Mouse (Mus musculus): ENCODE data around the gene Kantr. TPM values are rescaled to one million over a fixed set of nuclear protein-coding genes. Genes with fewer than 3 reads are reported as not detected.
"Not testable (repeated sequence)": the region's sequence is repeated elsewhere in the genome, so short reads cannot be mapped to it uniquely, and the experiment has no call there.

The Kantr gene
- total and polyA plus RNA-seq, 3 experiments = 0.21 to 38.4 (median 2.1) TPM

DNA sequence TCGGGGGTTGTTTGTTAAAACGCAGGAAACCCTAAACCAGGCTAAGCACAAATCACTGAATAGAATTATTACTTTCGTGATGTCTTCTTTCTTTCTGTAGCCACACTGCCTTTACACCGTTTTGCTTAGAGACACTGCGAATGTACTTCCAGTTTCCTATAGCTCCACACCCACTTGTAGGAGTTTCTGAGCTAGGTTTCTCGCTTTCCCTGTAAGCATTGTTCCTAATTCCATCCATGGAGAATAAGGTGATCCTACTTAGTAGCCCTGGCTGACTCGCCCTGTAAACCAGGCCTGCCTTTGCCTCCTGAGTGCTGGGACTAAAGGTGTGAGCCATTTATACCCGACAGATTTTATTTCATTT, 376 bp upstream of the Kantr start:
- Histone ChIP-seq H3K36me3 (replicated peaks) (no peaks in the 10 kb centered on the region), H3K4me1 (ENCODE audit: insufficient read depth, low read depth, low read length) (peaks cover 6% of the 10 kb centered on the region; the same call in 1 of the 2 replicates), H3K9me3 (replicated peaks) (no peaks in the 10 kb centered on the region), H3K27me3 (ENCODE audit: insufficient read depth, low read length) (no peaks in the 10 kb centered on the region), H3K4me3 (ENCODE audit: low read depth, low read length) (peak overlapping the region; percentile 72; the same call in 1 of the 2 replicates)
- no peak for TF ChIP-seq POLR2AphosphoS5 (IDR thresholded peaks at IDR 0.05; ENCODE audit: insufficient replicate concordance, low read depth, low read length)
- TF ChIP-seq TAL1 (conservative IDR thresholded peaks at IDR 0.05; ENCODE audit: low read depth, low read length) = no peak
- TF ChIP-seq CTCF (IDR thresholded peaks at IDR 0.05; ENCODE audit: low read depth, low read length) = no peak
- no peak for TF ChIP-seq GATA2 (IDR thresholded peaks at IDR 0.05; ENCODE audit: borderline replicate concordance, low read depth, low read length)
- TF ChIP-seq GATA1 (IDR thresholded peaks at IDR 0.05; ENCODE audit: borderline replicate concordance, low read length) = no peak
- no peak for ATAC-seq (ENCODE audit: extremely low read depth, insufficient number of reproducible peaks, low FRiP score, poor library complexity, severe bottlenecking)
- DNase-seq (ENCODE audit: low spot score) = no peak

DNA sequence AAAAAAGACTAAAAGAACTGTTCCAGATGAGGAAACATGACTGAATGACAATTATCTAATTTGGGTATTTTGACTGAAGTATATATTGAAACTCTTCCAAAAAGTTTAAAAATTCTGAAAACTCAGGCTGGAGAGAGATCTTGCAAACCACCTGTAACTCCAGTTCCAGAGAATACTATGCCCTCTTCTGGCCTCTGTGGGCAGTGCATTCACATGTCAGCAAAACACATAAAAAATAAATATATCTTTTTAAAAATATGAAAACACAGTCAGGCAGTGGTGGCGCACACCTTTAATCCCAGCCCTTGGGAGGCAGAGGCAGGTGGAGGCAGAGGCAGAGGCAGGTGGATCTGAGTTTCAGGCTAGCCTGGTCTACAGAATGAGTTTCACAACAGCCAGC, 3.7 kb downstream of the Kantr start:
- H3K4me3 ChIP-seq (ENCODE audit: low read depth, low read length) = no peak overlapping the region
- DNase-seq (ENCODE audit: low spot score) (no peak), ATAC-seq (ENCODE audit: extremely low read depth, insufficient number of reproducible peaks, low FRiP score, poor library complexity, severe bottlenecking) (no peak)
- H3K4me1 ChIP-seq (ENCODE audit: insufficient read depth, low read depth, low read length) = peaks cover 13% of the 10 kb centered on the region
- peaks cover 11% of the 10 kb centered on the region for H3K36me3 ChIP-seq (replicated peaks)
- no peaks in the 10 kb centered on the region for H3K9me3 ChIP-seq (replicated peaks)
- TF ChIP-seq TAL1 (conservative IDR thresholded peaks at IDR 0.05; ENCODE audit: low read depth, low read length) = no peak
- no peak for TF ChIP-seq GATA2 (IDR thresholded peaks at IDR 0.05; ENCODE audit: borderline replicate concordance, low read depth, low read length)
- no peak for TF ChIP-seq CTCF (IDR thresholded peaks at IDR 0.05; ENCODE audit: low read depth, low read length)
- TF ChIP-seq GATA1 (IDR thresholded peaks at IDR 0.05; ENCODE audit: borderline replicate concordance, low read length) = no peak
- TF ChIP-seq POLR2AphosphoS5 (IDR thresholded peaks at IDR 0.05; ENCODE audit: insufficient replicate concordance, low read depth, low read length) = no peak
- no peaks in the 10 kb centered on the region for H3K27me3 ChIP-seq (ENCODE audit: insufficient read depth, low read length)

DNA sequence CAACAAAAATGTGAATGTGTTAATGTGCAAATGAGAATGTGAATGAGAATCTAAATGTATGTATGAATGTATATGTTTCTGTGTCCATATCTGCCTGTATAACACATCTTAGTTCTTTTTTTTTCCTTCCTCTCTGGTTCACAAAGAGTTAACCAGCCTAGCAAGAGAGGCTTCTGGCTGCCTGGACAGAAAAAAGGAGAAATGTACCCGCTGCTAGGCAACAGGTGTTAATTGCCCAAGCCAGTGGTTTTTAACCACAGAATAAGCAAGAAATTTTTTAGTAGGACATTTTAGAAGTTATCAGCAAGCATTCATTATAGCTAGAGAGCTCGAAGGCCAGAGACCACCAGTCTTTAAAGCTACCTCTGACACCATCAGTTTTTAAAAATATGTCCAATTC, 4.5 kb downstream of the Kantr start:
- no peak for ATAC-seq (ENCODE audit: extremely low read depth, insufficient number of reproducible peaks, low FRiP score, poor library complexity, severe bottlenecking)

DNA sequence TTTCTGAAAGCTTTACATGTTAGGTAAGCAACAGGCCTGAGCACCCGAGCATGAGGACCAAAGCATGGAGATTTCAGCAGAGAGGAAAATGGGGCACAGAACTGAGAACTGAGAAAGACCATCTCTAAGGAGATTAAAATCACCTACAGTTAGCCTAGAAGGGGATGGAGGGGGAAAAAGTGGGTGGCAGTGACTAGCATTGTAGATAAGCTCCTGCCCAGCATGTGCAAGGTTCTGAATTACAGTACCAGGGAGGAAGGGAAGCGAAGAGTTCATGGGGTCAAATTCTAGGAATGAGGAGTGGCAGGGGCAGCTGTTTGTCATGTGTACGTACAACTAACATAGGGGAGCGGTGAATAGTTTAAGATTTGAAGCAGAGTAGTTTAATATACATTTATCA, 6.8 kb downstream of the Kantr start:
- H3K36me3 ChIP-seq (replicated peaks) = peaks cover 14% of the 10 kb centered on the region
- H3K4me1 ChIP-seq (ENCODE audit: insufficient read depth, low read depth, low read length) = peaks cover 7% of the 10 kb centered on the region
- no peak for DNase-seq (ENCODE audit: low spot score)
- no peak for ATAC-seq (ENCODE audit: extremely low read depth, insufficient number of reproducible peaks, low FRiP score, poor library complexity, severe bottlenecking)
- H3K27me3 ChIP-seq (ENCODE audit: insufficient read depth, low read length) = no peaks in the 10 kb centered on the region
- TF ChIP-seq GATA2 (IDR thresholded peaks at IDR 0.05; ENCODE audit: borderline replicate concordance, low read depth, low read length) = no peak
- TF ChIP-seq GATA1 (IDR thresholded peaks at IDR 0.05; ENCODE audit: borderline replicate concordance, low read length) = no peak
- no peaks in the 10 kb centered on the region for H3K9me3 ChIP-seq (replicated peaks)
- H3K4me3 ChIP-seq (ENCODE audit: low read depth, low read length) = no peak overlapping the region

More for the DNA sequence above, 4.5 kb downstream of the Kantr start:
- Histone ChIP-seq H3K9me3 (replicated peaks) (no peaks in the 10 kb centered on the region), H3K4me3 (ENCODE audit: low read depth, low read length) (no peak overlapping the region), H3K36me3 (replicated peaks) (peaks cover 11% of the 10 kb centered on the region), H3K4me1 (ENCODE audit: insufficient read depth, low read depth, low read length) (peaks cover 11% of the 10 kb centered on the region), H3K27me3 (ENCODE audit: insufficient read depth, low read length) (no peaks in the 10 kb centered on the region)
- TF ChIP-seq GATA1 (IDR thresholded peaks at IDR 0.05; ENCODE audit: borderline replicate concordance, low read length) = no peak
- no peak for TF ChIP-seq CTCF (IDR thresholded peaks at IDR 0.05; ENCODE audit: low read depth, low read length)
- TF ChIP-seq POLR2AphosphoS5 (IDR thresholded peaks at IDR 0.05; ENCODE audit: insufficient replicate concordance, low read depth, low read length) = no peak
- TF ChIP-seq GATA2 (IDR thresholded peaks at IDR 0.05; ENCODE audit: borderline replicate concordance, low read depth, low read length) = no peak
- no peak for TF ChIP-seq TAL1 (conservative IDR thresholded peaks at IDR 0.05; ENCODE audit: low read depth, low read length)
- no peak for DNase-seq (ENCODE audit: low spot score)

DNA sequence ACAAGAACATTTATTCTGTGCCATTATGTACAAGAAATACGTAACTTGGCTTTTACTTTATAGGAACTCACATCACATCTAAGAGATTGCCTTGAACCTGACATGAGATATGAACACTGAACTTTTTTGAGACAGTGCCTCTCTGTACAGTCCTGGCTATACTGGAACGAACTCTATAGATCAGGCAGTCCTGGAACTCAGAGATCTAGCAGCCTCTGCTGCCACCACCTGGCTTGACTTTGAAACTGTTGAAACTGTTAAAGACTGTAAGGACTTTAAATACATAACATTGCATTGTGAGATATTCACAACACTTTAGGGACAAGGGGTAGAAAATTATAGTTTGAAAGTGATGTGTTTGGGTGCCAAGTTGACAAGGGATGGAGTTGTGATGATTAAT, 19.4 kb downstream of the Kantr start:
- H3K4me3 ChIP-seq (ENCODE audit: low read depth, low read length) = no peak overlapping the region
- H3K27me3 ChIP-seq (ENCODE audit: insufficient read depth, low read length) = no peaks in the 10 kb centered on the region
- ATAC-seq (ENCODE audit: extremely low read depth, insufficient number of reproducible peaks, low FRiP score, poor library complexity, severe bottlenecking) = peak; percentile 54; the same call in 1 of the 2 replicates
- H3K9me3 ChIP-seq (replicated peaks) = no peaks in the 10 kb centered on the region
- DNase-seq (ENCODE audit: low spot score) = no peak
- H3K36me3 ChIP-seq (replicated peaks) = peaks cover 8% of the 10 kb centered on the region
- H3K4me1 ChIP-seq (ENCODE audit: insufficient read depth, low read depth, low read length) = no peaks in the 10 kb centered on the region
- TF ChIP-seq CTCF (IDR thresholded peaks at IDR 0.05; ENCODE audit: low read depth, low read length) (no peak), GATA1 (IDR thresholded peaks at IDR 0.05; ENCODE audit: borderline replicate concordance, low read length) (no peak), TAL1 (conservative IDR thresholded peaks at IDR 0.05; ENCODE audit: low read depth, low read length) (no peak)

DNA sequence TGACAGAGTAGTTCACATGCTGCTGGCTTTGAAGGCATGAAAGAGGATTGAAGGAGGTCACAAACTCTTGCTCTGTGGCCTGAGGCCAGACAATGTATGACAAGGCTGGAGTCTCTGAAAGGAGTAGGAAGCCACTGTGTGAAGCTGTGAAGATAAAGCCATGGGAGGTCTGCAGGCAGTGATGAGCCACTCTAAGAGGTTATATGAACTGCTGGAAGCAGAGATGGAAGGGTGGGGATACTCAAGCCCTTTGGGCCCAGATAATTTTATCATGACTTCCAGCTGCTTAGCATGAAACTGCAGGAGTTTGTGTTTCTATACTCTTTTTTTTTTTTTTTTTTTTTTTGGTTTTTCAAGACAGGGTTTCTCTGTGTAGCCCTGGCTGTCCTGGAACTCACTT, 19.9 kb downstream of the Kantr start:
- Histone ChIP-seq H3K36me3 (replicated peaks) (peaks cover 8% of the 10 kb centered on the region), H3K9me3 (replicated peaks) (no peaks in the 10 kb centered on the region), H3K27me3 (ENCODE audit: insufficient read depth, low read length) (no peaks in the 10 kb centered on the region), H3K4me3 (ENCODE audit: low read depth, low read length) (no peak overlapping the region), H3K4me1 (ENCODE audit: insufficient read depth, low read depth, low read length) (no peaks in the 10 kb centered on the region)
- no peak for TF ChIP-seq POLR2AphosphoS5 (IDR thresholded peaks at IDR 0.05; ENCODE audit: insufficient replicate concordance, low read depth, low read length)
- no peak for TF ChIP-seq CTCF (IDR thresholded peaks at IDR 0.05; ENCODE audit: low read depth, low read length)
- no peak for TF ChIP-seq GATA1 (IDR thresholded peaks at IDR 0.05; ENCODE audit: borderline replicate concordance, low read length)
- no peak for TF ChIP-seq GATA2 (IDR thresholded peaks at IDR 0.05; ENCODE audit: borderline replicate concordance, low read depth, low read length)
- no peak for TF ChIP-seq TAL1 (conservative IDR thresholded peaks at IDR 0.05; ENCODE audit: low read depth, low read length)
- ATAC-seq (ENCODE audit: extremely low read depth, insufficient number of reproducible peaks, low FRiP score, poor library complexity, severe bottlenecking) (no peak; the same call in 1 of the 2 replicates), DNase-seq (ENCODE audit: low spot score) (no peak)

DNA sequence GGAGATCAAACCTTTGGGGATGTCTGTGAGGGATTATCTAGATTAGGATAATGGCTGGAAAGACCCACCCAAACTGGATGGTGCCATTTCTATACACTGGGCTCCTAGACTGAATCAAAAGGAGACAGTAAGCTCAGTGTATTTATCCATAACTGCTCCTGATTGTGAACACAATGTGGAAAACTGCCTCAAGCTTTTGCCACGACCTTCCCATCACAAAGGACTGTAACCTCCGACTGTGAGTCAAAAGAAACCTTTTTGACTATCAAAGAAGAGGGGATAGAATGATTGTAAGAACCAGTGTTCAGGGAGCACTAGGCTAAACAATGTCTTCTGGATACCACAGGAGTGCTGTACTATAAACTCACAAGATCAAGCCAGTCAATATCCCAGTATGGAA, 21.1 kb downstream of the Kantr start:
- ATAC-seq (ENCODE audit: extremely low read depth, insufficient number of reproducible peaks, low FRiP score, poor library complexity, severe bottlenecking) (no peak), DNase-seq (ENCODE audit: low spot score) (no peak)
- H3K9me3 ChIP-seq (replicated peaks) = no peaks in the 10 kb centered on the region
- no peak overlapping the region for H3K4me3 ChIP-seq (ENCODE audit: low read depth, low read length)
- H3K36me3 ChIP-seq (replicated peaks) = peaks cover 8% of the 10 kb centered on the region
- no peaks in the 10 kb centered on the region for H3K4me1 ChIP-seq (ENCODE audit: insufficient read depth, low read depth, low read length)
- no peak for TF ChIP-seq POLR2AphosphoS5 (IDR thresholded peaks at IDR 0.05; ENCODE audit: insufficient replicate concordance, low read depth, low read length)
- TF ChIP-seq GATA1 (IDR thresholded peaks at IDR 0.05; ENCODE audit: borderline replicate concordance, low read length) = no peak
- TF ChIP-seq GATA2 (IDR thresholded peaks at IDR 0.05; ENCODE audit: borderline replicate concordance, low read depth, low read length) = no peak
- no peak for TF ChIP-seq CTCF (IDR thresholded peaks at IDR 0.05; ENCODE audit: low read depth, low read length)
- TF ChIP-seq TAL1 (conservative IDR thresholded peaks at IDR 0.05; ENCODE audit: low read depth, low read length) = no peak
- H3K27me3 ChIP-seq (ENCODE audit: insufficient read depth, low read length) = no peaks in the 10 kb centered on the region

DNA sequence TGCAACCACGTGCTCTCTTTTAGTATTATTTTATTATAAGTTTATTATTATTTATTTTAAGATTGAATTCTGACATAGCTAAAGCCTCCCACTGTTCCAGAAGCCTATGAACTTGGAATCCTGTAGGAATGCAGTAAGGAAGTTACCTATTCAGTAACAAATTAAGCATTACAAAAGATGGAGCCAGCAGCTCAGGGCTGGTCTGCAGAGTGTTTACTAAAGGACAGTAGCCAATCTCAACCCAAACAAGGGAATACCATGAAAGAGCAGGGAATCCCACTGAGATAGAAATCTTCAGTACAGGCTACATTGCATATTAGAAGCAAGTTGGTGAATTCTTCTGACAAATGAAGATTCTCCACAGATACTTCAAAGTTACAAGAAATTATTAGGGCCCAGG, 40.3 kb downstream of the Kantr start:
- H3K4me3 ChIP-seq (ENCODE audit: low read depth, low read length); DNase-seq (ENCODE audit: low spot score); H3K9me3 ChIP-seq (replicated peaks); ATAC-seq (ENCODE audit: extremely low read depth, insufficient number of reproducible peaks, low FRiP score, poor library complexity, severe bottlenecking); H3K4me1 ChIP-seq (ENCODE audit: insufficient read depth, low read depth, low read length); H3K27me3 ChIP-seq (ENCODE audit: insufficient read depth, low read length); H3K36me3 ChIP-seq (replicated peaks): not testable (repeated sequence)

Data from G1E (cell line).